Mouse (Mus musculus) heart, postnatal 25 days (tissue): ENCODE measurements around the gene Gch1. TPM values are rescaled to one million over a fixed set of nuclear protein-coding genes. Genes with fewer than 3 reads are reported as not detected.
"Not testable (repeated sequence)": the region's sequence is repeated elsewhere in the genome, so short reads cannot be mapped to it uniquely, and the experiment has no call there.

ENCODE experiments used
- DNase-seq: peaks from one replicate; pipeline ENCODE4 v3.0.0; 2022; ENCODE audit warnings: low spot score
- intact Hi-C: fragments of 180-260 bp; cut with DNase I; formaldehyde crosslinking; loops from one replicate; pipeline ENCODE4 v1.15.1; 2025
- total RNA-seq, 2 experiments: library from RNA; stranded (reverse); gene quantifications; 2 replicates each; pipeline ENCODE4 v1.2.3; 2021

Gch1 gene
- total RNA-seq, 2 experiments from 2014 or later, result 6.8 to 7.3 TPM

DNA sequence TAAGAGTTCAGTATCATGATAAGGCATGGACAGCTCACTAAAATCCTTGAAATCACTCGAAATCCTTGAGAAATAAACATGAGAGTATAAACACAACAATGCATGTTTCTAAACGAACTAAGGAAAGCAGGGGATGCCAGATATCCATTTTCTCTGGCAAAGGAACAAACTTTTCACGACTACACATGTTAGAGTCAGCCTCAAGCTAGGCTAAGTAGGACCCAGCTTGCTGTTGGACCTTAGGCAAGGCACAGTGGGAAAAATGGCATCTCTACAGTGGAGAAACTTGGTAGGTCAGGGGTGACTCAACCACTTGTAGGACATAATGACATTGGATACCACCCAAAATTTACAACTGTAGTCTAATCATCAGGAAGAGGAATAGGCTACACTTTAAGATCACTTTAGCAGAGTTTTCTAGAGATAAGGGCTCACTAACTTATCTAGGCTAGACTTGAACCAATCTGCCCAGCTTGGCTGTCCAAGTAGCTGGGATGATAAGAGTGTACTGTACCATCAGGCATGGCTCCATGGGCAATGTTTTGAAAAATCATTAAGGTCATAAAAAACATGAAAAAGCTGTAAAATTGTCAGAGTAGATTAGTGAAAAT is 18.6 kb downstream of the Gch1 start:
- no peak for DNase-seq
- intact Hi-C loops, result no loop called here

DNA sequence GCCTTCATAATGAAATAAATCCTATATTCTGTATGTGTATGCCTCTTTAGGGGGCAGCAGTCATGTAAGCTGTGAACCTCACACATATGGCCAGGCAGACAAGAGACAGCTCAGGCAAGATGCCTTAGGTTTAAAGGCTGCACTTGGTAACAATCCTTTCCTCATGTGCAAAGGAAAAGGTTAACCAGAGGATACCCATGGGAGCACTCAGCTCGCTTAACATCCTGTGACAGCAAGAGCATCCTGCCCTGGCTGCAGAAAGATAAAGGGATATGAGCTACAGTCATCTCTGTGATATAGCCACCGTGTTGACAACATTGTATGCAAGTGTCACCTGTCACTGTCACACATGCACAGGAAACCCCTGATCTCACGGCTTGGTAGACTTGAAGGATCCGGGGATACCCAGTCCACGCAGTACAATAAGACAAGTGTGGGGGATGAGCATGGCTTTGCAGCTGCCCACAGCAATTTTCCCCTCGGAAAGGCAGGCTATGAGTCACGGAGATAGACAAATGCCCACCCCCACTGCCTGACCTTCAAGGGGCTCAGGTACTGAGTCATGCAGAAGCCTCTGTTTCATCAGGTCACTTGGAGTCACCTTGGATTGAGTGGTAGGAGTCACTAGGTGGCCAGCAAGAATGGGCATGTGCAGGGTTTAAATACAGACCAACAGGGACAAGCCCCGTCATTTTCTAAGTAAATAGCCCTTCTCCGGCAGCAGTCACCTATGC is 19.4 kb downstream of the Gch1 start:
- intact Hi-C loops, result no loop called here
- no peak for DNase-seq

DNA sequence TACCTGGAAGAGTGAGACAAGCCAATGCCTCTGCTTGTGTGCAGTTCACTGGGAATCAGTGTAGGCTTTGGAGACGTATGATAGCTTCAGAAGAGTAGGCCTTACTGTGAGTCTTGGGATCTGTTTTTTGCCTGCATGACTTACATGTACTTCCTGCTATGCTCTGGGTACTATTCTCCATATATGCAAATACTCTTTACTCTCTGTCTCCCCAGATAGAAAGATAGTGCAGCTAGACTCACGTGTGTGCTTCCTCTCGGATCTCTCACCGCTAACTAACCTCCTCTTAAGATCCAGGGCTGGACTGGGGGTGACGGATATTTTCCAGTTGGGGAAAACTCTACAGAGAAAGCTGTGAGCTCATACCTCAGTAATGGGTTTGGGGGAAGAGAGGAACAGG is 23.5 kb downstream of the Gch1 start:
- no peak for DNase-seq
- intact Hi-C loops, result no loop called here

DNA sequence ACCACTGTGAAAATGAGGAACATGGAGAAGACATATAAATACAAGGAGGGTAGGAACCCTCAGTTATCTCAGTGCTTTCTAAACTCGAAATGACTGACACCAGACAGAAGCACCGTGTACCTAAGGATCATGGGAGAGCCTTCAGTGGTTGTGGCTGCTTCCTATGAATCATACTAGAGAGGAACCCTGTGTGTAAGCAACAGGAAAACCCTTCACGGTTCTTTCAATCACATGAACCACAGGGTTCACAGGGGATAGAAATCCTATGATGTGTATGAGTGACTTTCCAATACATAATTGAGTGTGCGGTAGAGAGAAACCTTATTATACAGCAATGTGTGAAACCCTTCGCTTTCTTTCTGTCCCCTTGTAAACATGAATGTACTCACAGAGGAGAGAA is 24.1 kb downstream of the Gch1 start:
- intact Hi-C loops, result no loop called here
- DNase-seq, result no peak

DNA sequence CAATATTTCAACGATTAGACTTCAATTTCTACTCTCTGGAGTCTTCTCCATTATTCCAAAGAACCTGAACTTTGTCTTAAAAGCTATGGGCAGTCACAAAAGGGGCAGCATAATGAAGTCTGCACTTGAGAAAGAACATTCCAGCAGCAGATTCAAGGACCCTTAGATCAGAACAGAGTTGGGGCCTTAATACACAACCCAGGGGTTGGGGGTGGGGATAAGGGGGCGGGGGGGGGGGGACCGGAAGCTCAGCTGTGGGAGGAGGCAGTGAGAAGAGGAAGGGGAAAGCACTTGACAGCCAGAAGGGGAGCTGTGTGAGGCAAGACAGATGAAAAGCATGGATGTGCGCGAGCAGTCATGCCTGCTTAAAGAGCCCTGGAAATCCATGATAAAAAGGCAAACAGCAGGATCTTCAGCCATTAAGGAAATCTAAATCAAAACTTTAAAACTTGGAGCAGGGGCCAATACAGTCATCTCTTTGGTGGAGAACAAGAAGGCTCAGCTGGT is 27.2 kb downstream of the Gch1 start:
- intact Hi-C loops, result no loop called here
- DNase-seq, result no peak

DNA sequence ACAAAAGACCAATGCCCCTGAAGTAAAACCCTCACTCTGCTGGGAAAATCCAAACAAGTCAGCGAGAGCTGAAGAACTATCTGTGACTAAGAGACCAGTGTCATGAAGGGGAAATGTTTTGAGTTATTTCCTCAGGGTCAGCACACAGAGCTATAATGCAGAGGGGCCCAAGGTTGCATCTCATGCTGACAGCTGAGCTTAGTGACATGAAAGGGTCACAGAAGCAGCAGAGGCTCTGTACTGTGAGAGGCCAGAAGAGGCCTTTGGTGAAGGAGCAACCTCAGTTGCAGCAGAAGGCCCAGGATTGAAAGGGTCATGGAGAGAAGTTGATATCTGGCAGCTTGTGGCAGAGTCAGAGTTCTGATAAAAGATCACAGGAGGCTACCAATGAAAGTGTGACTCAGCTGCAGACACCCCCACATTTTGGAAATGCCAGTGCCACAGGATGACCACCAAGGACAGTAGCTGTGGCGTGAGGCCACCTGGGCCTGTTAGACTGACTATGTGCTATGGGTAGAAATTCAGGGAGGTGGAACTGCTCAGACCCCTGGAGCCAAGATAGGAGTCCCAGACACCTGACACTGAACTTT is 29.1 kb downstream of the Gch1 start:
- intact Hi-C loops, result no loop called here
- no peak for DNase-seq

DNA sequence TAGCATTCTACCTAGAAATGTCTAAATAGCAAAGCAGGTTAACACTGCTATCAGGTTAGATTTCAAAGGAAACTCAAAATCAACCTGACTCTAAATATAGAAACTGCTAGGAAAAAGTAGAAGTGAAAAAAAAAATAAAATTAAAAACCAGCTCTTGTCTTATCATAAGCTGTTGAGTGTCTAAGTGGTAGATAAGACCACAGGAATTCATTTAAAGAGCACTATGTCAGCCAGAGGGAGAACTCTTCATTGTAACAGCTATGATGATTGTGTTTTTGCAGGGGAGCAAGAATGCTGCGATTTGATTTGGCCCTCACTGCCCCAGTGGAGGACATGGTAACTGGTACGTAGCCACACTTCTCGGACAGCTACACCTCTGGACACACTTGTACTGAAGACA is 34.9 kb downstream of the Gch1 start:
- intact Hi-C loops, result no loop called here
- no peak for DNase-seq

DNA sequence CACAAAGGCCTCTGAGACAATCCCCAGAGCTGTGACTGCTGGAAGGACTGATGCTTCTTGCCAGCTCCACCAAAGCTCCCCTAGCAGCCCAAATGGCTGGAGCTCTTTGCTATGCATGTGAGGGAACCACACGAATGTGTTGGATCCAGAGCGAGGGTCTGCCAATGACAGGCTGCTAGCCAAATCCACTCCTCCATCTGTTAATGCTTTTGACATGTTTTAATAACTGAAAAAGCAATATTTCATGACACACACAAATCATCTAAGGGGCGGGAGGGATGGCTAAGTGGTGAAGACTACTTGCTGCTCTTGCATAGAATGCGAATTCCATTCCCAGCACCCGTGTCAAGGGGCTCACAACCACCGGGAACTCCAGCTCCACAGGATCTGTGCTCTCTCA is 37.9 kb downstream of the Gch1 start:
- intact Hi-C loops, result no loop called here
- no peak for DNase-seq

DNA sequence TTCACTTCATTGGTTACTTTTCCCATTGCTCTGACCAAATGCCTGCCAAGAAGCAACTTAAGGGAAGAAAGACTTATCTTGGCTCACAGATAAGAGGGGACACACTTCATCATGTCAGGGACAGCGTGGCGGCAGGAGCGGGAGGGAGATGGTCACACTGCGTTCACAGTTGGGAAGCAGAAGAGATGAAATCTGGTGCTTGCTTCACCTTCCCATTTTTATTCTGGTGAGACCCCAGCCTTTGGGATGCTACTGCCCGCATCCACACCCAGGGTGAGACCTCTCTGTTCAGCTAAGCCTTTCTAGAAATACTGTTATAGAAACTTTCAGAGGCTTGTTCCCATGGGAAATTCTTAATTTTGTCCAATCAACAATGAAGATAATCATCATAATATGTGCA is 44.9 kb downstream of the Gch1 start:
- intact Hi-C loops, result no loop called here
- DNase-seq, result no peak

DNA sequence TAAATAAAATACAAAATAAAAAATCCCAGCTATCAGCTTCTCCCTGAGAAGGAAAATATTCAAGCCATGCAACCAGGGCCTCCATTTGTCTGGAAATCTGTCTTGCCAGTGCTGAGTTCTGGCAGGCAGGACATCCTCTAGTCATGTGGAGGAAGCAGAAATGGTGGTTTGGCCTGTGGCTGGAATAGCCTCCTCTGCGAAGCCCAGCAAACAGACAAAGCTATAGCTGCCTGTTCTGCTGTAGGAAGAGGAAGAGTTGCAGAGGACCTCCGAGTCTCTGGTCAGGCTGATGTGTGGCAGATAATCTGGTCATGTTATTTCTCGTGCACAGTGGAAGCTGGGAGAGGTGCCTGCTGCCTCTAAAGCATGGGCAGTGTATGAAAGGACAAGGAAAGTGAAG is 50.4 kb downstream of the Gch1 start:
- intact Hi-C loops, result no loop called here
- DNase-seq, result no peak

DNA sequence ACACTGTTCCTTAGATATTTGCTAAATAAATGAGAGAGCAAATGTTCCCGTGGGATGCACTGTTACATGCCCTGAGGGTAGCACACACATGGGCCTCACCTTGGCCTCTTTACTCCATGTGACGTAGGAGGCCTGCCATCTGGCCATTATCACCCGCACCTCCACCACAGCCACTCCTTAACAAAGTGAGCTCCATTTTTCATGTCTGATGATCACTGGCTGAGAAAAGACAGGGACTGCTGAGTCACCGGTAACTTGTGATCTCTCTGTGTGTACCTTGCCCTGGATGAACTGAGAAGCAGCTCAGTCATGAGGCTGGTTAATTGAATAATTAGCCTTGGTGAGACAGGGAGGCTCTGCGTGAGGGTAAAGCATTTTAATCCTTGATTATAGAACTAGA is 52.6 kb downstream of the Gch1 start:
- intact Hi-C loops, result no loop called here
- DNase-seq, result no peak

DNA sequence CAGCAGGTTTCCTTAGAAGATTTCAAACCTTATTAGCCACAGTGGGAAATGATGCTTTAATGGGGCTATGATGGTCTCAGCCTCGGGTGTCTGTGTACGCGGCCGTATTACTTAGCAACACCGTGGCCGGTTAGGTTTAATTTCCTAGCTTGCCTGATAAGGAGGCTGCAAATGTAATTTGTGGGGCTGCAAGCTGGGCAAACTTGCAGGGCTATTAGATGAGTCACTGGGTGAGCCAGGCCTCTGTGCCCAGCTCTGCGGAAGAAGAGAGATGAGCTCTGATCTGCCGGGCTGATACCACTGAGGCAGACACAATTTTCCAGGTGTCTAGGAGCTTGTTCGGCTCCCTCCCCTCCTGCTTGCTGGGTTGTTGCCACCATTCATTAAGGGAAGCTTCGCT is 55.3 kb downstream of the Gch1 start:
- intact Hi-C loops, result no loop called here
- no peak for DNase-seq

DNA sequence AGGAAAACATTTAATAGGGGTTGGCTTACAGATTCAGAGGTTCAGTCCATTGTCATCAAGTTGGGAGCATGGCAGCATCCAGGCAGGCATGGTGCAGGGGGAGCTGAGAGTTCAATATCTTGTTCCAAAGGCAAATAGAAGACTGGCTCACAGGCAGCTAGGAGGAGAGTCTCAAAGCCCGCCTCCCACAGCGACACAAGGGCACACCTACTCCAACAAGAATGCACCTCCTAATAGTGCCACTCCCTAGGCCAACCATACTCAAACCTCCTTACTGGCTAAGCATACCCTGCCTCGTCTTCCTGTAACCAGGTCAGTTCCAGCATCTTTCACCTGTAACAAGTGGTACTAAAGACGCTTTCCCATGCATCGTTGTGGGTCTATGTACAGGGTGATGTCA is 61.2 kb downstream of the Gch1 start:
- intact Hi-C loops, result no loop called here

DNA sequence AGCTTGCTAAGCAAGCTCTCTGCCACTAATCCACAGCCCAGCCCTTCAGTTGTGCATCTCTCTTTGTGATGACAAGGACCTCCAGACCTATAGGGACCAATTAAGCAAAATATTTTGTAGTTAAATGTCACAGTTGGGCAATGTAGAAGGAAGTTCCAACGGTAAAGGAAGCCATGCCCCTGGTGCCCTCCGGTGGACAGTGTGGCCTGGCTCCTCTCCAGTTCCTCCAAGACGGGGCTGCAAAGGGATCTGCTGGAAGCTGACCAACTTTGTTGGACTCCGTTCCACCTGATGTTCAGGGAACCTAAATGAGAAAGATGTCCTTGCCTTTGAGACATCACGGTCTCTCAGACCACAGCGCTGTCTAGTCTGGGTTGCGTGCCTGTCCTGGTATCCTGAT is 71.7 kb downstream of the Gch1 start:
- DNase-seq, result no peak
- intact Hi-C loops, result no loop called here

More for the DNA sequence above, 61.2 kb downstream of the Gch1 start:
- no peak for DNase-seq

DNA sequence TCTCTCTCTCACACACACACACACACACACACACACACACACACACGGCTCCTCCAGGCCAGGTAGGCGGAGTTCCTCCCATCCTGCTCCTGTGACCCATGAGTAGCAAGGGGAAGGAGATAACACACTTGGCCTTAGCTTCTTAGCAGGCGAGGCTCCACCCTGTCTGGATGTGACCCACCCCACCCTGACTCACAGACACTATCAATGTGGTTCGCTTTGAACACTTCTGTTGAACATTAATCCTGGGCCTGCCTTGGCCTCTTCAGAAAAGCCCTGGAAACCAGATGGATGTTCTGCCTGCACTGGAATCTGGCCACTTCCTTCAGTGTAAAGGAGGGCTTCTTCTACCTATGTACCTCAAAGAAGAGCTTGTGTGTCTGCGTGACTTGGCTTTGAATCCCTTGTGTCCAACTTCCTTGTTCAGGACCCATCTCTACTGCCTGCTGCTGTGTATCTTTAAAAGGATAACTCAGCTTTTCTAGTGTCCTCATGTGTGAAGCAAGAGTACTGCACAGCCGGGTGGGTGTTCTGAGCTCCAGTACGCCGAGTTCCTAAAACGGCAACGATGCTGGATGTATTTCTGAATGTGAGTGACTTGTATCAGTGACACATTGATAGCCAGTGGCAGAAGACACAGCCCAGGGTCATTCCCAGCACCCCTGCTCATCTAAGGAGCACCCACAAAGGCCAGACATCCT is 73.0 kb downstream of the Gch1 start:
- DNase-seq, result no peak
- intact Hi-C loops, result no loop called here

DNA sequence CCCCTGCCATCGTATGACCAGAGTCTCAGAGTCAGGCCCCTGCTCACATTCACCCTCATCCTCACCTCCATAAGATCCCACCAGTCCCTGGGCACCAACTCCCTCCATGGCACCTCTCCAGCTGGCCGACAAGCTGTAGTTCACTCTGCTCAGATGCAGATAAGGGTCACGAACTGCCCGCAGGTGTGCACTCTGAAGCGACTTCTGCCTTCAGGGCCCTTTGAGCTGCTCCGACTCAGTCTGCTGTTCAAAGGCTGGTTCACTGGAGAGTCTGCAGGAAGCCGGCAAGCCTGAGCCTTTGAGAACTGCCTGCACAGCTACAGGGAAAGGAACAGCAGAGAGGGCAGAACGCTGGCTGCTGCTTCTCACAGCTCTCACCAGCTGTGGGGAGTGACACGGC is 74.1 kb downstream of the Gch1 start:
- no peak for DNase-seq
- intact Hi-C loops, result no loop called here

DNA sequence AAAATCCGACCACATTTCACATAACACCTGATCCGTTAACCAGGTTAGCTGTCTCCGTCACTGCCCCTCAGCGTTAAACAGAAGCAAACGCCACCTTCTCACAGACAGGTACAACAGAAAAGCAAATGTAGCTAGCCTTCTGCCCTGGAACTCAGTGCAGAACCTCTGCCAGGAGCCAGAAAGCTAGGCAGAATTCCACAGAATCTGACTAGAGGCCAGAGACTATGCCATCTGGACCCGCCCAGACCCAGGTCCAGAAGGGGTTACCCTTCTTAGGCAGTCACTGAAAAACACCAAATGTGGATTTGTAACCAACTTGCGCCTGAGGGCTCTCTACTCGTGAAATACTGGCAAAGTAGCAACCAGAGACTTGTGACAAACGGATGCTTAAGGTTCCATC is 77.9 kb downstream of the Gch1 start:
- DNase-seq, result no peak
- intact Hi-C loops, result no loop called here

DNA sequence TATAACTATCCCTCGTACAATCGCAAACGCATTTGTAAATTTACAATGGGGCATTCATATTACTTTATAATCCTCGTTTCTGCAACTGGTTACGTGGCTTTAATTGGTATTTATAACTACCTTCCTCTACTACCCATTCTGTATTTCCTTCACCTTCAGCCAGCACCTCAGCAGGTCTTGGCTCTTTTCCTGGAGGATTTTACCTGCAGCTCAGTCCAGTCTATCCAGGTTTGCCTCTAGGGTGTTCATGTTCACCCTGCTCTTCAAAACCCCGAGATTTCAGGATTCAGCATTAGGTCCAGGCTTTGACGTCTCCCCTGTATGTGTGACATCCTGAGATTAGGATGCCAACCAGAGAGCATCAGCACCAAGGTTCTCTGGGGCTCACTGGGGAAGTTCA is 78.8 kb downstream of the Gch1 start:
- intact Hi-C loops, DNase-seq: not testable (repeated sequence)

DNA sequence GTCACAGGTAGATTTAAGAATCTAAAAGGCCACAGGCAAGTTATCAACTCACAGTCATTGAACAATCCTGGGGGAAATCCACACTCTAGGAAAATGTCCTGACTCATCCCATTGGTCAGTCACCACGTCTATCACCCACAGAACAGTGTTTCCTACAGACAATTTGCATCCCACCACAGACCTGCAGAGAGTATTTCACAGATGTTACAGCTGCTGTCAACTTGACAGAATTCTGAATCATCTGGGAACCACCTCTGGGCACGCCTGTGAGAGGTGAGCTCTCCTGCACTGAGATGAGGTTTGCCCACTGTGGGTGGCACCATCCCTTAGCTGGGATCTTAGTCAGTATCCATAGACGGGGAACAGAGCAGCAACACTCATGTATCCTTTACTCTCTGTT is 81.8 kb downstream of the Gch1 start:
- DNase-seq, result no peak
- intact Hi-C loops, result loop anchor here (5.0 kb wide), 1 partner anchor 150 kb away; no protein-coding TSS in a partner anchor

DNA sequence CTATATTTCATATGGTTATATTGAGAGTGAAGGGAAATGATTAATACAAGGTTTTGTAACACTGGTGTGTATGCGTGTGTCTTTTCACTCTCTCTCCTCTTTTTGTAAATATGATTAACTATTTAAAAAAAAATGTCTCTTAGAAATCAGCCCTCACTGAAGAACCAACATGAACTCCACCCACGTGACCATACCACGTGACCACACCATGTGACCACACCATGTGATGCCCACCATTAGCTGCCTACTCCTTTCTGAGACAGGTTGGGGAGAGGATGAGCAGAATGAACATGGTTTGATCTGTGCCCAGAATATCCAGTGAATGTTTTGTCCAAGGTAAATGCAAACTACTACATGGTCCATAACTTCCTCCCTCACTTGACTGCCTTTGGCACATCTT is 83.5 kb downstream of the Gch1 start:
- intact Hi-C loops, result loop anchor here (5.0 kb wide), 1 partner anchor 152 kb away; no protein-coding TSS in a partner anchor

DNA sequence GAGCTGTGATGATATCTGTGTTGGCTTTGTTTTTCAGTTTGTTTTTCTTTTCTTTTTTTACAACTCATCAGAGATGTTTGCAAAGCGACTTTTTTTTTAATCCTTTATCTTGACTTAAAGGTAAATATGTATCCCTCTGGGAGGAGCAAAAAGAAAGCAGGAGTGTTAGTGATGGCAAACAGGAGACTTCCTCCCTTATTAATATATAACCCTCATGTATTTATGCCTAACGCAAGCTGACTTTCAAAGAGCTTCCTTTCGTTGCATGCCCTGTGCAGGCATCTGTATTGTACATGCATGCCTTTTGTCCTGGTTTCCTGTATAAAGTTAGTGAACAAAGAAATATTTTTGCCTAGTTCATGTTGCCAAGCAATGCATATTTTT is 84.0 kb downstream of the Gch1 start:
- intact Hi-C loops, result loop anchor here (5.0 kb wide), 1 partner anchor 152 kb away; no protein-coding TSS in a partner anchor
- no peak for DNase-seq

More for the DNA sequence above, 83.5 kb downstream of the Gch1 start:
- no peak for DNase-seq
